Mouse (Mus musculus) c-Kit-positive CD71-positive TER-119-negative erythroid progenitor cells, embryonic 14.5 days (primary cell): ENCODE data around the gene Dpp3.
A peak's percentile ranks its signal among the peaks of the same experiment; 100 is the strongest.
"Not testable (repeated sequence)": the region's sequence is repeated elsewhere in the genome, so short reads cannot be mapped to it uniquely, and the experiment has no call there.

Experiments
- DNase-seq: peaks from one replicate; pipeline ENCODE4 v3.0.0-alpha.2; 2013; ENCODE audit warnings: low read depth

Dpp3 gene

GRCm38 (mm10) chr19:4896780-4897520, 31.1 kb downstream of the Dpp3 start:
- DNase-seq, result no peak

- peak; percentile 69 for DNase-seq
Observed at GRCm38 (mm10) chr19:4891798-4892197, 36.3 kb downstream of the Dpp3 start.

- no peak for DNase-seq
Observed at GRCm38 (mm10) chr19:4889791-4890190, 38.3 kb downstream of the Dpp3 start.

- DNase-seq, result no peak
Observed at GRCm38 (mm10) chr19:4883961-4884360, 44.1 kb downstream of the Dpp3 start.

GRCm38 (mm10) chr19:4879324-4879703, 48.8 kb downstream of the Dpp3 start:
- no peak for DNase-seq

GRCm38 (mm10) chr19:4878405-4879323, 49.4 kb downstream of the Dpp3 start, which contains the start of gene Zdhhc24:
TSS of gene Zdhhc24 (plus strand) at chr19:4878668.
- DNase-seq, result peak; percentile 92

GRCm38 (mm10) chr19:4877785-4878184, 50.3 kb downstream of the Dpp3 start, which contains the start of gene Actn3:
TSS of gene Actn3 (minus strand) at chr19:4877909.
- DNase-seq, result no peak

- DNase-seq, result no peak
Observed at GRCm38 (mm10) chr19:4876755-4877154, 51.3 kb downstream of the Dpp3 start.

GRCm38 (mm10) chr19:4876241-4876640, 51.8 kb downstream of the Dpp3 start:
- DNase-seq, result no peak

GRCm38 (mm10) chr19:4874613-4875012, 53.5 kb downstream of the Dpp3 start:
- not testable (repeated sequence) for DNase-seq

- no peak for DNase-seq
Observed at GRCm38 (mm10) chr19:4865147-4865546, 62.9 kb downstream of the Dpp3 start.

- DNase-seq, result no peak
Observed at GRCm38 (mm10) chr19:4863048-4863447, 65.0 kb downstream of the Dpp3 start.

GRCm38 (mm10) chr19:4859081-4859480, 69.0 kb downstream of the Dpp3 start:
- peak; percentile 79 for DNase-seq
